Mouse (Mus musculus) CD4-positive naive resting alpha-beta T cell, adult 57 days (primary cell): Measurements from ENCODE around the gene Olfml3. TPM values are rescaled to one million over a fixed set of nuclear protein-coding genes. Genes with fewer than 3 reads are reported as not detected.

Experiments
- total RNA-seq: library from RNA; stranded (reverse); gene quantifications from one replicate; pipeline ENCODE4 v1.2.4, GENCODE M21; 2023

The Olfml3 gene
- total RNA-seq = 6.7 TPM

DNA sequence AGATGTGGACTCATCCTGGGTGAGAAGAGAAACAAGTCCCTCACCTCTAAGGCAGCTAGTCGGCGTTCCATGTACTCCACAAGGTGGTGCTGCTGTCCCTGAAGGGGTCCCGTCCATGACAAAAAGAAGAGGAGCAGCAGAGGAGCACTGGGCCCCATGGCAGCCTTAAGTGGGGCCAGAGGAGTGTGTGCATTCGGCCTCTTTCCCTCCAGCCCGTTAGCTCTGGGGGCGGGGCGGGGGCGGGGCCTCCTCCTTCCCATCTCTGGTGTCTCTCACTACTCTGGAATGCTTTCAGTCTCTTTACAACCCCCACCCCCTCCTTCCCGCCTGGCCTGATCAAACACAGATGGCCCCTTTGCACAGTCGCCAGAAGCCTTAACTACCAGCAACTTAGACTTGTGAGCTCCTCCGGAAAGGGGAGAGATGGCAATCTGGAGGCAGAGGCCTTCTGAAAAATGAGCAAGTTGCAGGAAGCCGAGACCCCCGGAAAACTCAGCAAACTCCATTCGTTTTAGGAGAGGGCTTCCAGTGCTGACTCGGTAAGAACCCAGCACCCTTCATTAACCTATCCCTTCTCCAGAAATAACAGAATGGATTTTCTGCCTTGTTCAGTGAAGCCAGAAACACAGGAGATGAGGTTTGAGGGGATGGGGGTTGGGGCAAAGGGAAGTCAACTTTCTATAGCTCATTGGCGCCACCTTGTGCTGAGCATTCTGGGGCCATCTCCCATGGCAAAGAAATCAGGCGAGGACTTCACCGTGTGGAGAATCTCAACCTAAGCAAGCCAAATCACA is at the start of gene Olfml3:
Gene Olfml3, minus strand, starts transcription at position 224 of the 794 bp plus-strand sequence.

DNA sequence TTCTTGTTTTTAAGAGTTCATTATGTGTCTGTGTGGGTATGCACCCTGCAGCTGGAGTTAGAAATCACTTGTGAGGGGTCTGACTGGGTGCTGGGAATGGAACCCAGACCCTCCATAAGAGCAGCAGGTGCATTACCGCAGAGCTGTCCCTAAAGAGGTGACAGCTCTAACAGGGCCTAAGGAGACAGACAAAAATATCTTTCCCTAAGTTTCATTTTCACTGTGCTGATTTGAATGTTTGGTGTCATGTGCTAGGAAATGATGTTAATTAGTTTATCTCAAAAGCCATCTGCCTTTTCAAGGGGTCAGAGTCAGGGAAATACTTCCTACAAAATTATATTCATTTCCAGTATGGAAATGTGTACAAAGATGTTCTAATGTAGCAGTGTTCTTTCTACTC is 1.5 kb upstream of the Olfml3 start, which contains the start of gene Gm10964:
Gene Gm10964, plus strand, starts transcription at position 38 of the 400 bp plus-strand sequence.

Other genes with a start within 250 kb of the Olfml3 start
- gene Syt6, start 162.8 kb downstream of the Olfml3 start, total RNA-seq = 0.12 TPM
- gene Atg4a-ps, start 91.9 kb downstream of the Olfml3 start, total RNA-seq = 2.5 TPM
- gene Gm10964, start 1.4 kb upstream of the Olfml3 start, total RNA-seq = not detected
- 221 TPM for gene Hipk1, start 53.6 kb upstream of the Olfml3 start, total RNA-seq
- gene Dclre1b, start 71.4 kb upstream of the Olfml3 start, total RNA-seq = 22.1 TPM
- gene Ap4b1, start 71.5 kb upstream of the Olfml3 start, total RNA-seq = 23.0 TPM
- gene Gm43064, start 71.6 kb upstream of the Olfml3 start, total RNA-seq = not detected
- gene Bcl2l15, start 94.6 kb upstream of the Olfml3 start, total RNA-seq = 1.5 TPM
- 238 TPM for gene Ptpn22, start 121.8 kb upstream of the Olfml3 start, total RNA-seq
- 42.5 TPM for gene Rsbn1, start 176.1 kb upstream of the Olfml3 start, total RNA-seq
- 36.9 TPM for gene Phtf1, start 230.1 kb upstream of the Olfml3 start, total RNA-seq